Mouse (Mus musculus) cerebellum, adult 11-12 months (tissue): ENCODE results near the gene Hacd4.
A peak's percentile ranks its signal among the peaks of the same experiment; 100 is the strongest.

ENCODE experiments used
- DNase-seq: peaks from one replicate; pipeline ENCODE4 v3.0.0; 2022

Gene Hacd4

DNA sequence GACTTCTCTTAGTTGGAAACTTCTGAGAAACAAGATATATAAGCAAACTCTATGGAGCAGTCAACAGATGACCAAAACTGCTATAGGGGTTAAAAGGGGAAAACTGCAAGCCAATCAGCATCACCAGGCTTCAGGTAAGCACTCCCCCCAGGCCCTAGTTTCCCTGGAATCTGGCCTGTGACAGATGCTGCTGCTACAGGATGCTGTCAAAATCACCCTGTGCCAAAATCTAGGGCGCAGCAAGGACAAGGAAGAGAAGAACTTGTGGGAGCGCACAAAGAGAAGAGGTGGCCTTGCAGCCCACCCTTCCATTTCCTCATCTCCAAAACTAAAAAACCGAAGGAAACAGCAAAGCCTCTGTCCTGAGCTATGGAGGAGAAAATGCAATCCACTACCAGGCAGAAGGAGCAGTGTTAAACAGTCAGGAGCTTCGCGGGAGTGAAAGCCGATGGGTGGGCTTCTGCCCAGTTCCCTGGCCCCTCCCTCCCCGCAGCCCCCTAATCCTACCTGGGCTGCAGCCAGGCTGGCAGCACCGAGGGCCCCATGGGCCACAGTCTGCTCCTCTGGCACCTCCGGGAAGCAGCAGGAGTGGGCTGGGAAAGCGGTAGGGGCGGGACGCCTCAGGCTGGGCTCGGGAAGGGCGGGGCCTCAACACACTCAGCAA lies at the start of gene Hacd4:
Gene Hacd4 (minus strand): TSS at position 603 of the 664 bp plus-strand sequence.
- DNase-seq: peak; percentile 7

DNA sequence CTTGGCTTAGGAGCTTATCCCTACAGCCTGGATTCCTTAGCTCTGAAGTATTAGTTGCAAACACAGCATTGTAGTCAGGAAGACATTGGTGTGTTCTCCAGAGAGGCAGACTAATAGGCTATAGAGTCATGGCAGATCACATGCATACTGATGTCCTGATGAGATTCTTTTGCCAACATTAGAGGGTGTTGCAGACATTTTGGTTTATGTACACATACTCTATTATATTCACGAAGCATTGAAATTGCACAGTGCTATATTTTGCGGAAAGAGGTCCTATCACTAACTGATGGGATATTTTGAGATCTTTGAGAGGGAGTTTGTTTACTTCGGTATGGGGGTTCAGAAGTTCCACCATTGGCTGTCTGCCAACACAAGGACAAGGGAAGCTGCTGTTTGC lies 49.4 kb upstream of the Hacd4 start:
- no peak for DNase-seq

DNA sequence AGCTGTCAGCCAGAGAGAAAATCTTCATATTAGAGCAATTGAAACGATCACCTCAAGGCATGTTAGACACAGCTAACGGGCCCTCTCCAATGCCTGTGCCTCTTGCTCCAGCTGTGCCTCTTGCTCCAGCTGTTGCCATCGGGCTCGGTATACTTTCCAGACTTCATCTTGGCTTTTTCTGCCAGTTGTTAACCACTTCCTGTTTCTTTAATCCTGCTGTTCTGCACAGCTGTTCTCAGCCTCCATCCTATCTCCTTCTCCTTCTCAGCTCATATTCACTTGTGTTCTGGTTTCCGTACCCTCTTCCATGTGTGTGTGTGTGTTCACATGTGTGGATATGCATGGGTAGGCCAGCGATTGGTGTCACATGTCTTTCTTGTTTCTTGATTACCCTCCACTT lies 41.4 kb upstream of the Hacd4 start:
- DNase-seq: no peak

DNA sequence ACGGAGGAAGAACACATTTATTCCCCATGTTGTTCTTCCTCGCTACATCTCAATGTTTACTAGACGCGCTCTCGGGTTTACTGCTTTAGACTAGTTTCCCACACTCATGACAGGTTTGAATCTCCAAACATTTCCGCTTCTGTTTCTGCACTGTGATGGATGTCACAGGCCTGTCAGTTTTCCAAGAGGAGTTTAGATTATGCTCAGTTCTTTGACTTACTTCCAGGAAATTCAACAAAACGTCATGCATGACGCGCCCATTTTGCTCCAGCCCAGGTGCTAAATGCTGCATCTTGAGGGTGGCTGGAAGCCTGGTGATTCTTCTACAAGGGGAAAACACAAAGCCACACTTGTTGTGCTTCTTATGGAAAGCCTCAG lies 40.1 kb upstream of the Hacd4 start:
- DNase-seq: no peak

DNA sequence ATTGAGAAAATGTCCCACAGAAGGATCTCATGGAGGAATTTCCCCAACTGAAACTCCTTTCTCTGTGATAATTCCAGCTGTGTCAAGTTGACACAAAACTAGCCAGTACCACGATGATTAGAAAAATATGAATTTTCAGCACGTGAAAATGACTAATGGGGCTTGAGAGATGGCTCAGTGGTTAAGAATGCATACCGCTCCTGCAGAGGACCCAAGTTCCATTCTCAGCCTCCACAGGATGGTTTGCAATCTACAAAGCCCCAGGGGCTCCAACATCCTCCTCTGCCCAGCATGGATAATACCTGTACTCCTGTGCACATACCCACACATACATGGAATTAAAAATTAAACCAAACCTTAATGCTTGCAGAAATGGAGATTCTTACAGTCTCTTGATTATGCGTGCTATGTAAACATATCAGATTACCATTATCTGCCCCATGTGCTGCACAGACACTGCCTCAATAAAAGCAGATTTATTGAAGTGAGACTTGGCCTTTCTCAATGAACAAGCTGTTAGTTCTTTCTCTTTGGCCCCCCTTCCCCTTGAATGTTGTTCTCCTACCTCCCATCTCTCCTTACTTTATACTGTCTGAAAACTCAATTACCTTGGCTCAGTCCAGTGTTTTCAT lies 39.6 kb upstream of the Hacd4 start:
- DNase-seq: no peak

DNA sequence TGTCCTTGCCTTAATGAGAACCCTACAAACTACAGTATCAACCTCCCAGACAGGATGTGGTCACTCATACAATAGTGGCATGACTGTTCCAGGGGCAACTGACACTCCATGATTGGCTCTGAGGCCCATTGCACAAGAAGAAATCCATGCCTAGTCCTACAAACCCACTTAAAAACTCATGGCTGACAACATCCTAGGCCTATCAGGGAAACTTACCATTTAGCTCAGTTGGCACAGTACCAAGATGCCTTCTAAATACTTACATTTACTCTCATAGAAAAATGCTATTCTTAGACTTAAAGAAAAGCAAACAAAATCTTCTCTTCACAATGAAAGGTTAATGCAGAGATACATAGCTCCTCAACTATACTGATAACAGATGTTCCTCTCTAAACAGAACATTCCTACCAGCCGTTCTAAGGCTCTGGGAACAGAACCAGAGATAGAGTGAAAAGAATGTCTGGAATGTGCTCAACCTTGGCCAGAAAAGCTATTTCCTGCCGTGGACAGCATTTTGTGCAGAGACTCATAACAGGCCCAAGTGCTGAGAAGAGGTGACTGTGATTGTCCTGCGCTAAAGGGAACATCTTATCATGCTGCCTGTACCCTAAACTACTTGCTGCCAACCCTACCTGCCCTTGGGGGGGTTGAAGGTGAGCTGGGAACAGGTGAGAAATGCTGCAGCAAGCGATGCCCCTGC lies 37.9 kb upstream of the Hacd4 start:
- DNase-seq: no peak

DNA sequence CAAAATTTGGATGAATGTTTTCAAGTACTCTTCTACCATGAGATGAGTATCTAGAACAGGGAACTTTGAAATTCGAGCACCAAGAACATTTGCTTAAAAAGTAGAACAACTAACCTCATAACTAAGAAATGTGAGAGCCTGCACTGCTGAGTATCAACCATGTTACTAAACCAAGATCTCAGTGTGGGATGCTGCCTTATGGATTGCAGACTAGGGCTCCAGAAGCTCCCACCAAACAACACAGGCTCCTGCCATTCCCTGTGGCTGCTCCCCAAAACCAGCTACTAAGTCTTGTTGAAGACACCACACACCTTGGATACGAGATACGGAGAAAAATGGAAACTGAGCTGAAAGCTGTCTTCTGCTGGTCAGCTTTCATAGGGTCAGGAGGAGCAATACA lies 37.4 kb upstream of the Hacd4 start:
- DNase-seq: no peak

DNA sequence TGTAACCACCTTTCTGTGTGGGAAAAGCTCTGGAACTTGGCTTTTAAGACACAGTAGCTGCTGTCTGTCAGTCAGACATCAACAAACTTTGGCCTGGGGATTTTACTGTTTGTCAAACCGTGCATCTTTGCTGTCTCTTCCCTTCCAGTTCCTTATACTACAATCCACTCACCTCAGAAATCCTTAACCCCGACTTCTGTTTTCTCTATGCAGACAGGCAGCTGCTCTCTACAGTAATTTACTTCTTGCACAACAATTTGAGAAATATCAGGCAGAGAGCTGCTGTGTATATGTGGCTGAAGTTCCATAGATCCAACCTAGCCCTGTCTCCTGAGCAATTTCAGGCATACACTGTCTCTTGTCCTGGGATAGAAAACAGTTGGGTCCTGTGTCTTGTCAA lies 32.8 kb upstream of the Hacd4 start:
- DNase-seq: no peak

DNA sequence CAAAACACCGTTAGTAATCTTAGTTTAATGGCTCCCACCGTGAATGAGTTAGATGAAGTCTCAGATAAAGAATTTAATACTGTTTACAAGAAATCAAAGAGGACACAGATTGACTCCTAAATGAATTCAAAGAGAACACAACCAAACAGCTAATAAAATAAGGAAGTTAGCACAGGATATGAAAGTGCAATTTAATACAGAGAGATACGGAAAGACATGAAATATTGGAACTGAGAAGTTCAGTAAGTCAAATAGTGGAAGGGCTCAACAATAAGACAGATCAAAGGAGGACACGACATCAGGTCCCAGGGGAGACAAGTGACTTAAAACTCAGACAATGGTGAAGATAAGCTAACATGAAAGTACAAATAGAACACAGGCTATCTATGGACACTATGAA lies 25.8 kb upstream of the Hacd4 start:
- DNase-seq: no peak

DNA sequence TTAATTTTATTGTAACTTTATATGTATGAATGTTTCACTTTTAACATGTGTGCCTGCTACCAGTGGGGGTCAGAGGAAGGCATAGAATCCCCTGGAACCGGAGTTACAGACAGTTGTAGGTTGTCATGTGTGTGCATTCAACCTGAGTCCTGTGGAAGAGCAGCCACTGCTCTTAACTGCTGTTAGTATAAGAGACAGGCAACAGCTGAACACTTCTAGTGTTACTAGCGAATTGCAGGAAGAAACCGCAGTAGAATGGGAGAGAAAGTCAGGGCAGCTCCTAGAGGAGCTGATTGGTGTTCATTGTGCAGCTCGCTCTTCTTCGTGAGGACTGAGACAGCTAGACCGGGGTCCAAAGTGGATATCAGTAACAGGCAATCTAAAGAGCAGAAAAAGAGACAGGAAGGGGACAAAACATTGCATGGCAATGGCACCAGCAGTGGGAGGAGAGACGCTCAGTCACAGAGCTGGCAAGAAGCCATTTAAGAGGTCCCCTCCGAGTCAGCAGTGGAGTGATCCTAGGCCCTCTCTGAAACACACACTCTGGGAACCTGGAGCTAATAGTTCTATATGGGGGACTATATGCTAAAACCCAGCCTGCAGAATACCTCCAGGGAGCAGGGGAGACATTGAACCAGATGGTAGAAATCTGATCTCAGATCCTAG lies 24.4 kb upstream of the Hacd4 start:
- no peak for DNase-seq

DNA sequence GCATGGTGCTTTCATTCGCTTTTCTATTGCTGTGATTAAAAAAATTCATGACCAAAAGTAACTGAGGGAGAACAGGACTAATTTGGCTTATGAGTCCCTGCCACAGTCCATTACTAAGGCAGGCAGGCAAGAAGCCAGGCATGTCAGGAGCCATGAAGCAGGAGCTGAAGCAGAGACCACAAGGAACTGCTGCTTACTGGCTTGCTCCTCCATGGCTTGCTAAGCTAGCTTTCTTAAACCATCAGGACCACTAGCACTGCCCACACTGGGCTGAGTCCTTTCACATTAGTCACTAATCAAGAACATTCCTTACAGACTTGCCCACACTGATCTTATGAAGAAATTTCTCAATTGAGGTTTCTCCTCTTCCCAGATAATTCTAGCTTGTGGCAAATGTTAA lies 23.8 kb upstream of the Hacd4 start:
- DNase-seq: no peak

DNA sequence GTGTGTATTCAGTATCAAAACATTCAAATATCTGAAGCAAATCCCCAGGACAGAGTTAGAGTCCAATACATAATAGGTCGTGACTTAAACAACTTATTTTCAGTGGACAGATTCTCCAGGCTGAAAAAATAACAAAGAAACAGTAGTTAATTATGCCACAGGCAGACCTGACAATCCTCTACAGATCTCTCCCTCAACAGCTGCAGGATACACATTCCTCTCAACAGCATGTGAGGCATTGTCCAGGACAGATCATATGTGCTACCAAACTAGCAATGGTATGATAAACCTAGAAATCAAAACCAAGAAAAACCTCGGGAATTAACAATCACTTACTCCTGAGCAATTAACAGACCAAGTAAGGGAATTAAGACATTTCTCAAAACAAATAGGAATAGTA lies 22.6 kb upstream of the Hacd4 start:
- no peak for DNase-seq

DNA sequence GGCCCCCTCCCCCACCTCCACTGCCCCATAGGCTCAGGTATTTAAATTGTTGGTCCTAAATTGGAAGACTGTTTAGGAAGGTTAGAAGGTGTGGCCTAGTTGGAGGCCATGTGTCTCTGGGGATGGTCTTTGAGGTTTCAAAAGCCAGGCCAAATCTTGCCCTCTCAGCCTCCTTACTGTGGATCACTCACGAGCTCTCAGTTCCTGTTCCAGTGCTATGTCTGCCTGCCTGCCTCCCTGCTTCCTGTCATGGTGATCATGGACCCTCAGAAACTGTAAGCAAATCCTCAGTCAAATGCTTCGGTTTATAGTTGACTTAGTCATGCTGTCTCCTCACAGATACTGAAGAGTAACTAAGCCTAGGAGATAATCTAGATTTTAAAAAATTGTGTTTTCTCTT lies 19.9 kb upstream of the Hacd4 start:
- DNase-seq: no peak

DNA sequence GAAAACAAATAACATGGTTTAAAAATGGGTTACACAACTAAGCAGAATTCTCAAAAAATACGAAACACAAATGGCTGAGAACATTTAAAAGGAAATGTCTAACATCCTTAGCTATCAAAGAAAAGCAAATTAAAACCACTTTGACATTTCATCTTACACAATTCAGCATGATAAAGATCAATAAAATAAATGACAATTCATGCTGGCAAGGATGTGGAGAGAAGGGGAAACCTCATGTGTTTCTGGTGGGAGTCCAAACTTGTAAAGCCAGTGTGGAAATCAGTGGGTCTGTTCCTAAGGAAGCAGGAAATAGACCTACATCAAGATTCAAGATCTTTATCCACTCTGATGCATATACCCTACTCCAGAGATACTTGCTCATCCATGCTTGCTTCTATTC lies 19.4 kb upstream of the Hacd4 start:
- DNase-seq: no peak

DNA sequence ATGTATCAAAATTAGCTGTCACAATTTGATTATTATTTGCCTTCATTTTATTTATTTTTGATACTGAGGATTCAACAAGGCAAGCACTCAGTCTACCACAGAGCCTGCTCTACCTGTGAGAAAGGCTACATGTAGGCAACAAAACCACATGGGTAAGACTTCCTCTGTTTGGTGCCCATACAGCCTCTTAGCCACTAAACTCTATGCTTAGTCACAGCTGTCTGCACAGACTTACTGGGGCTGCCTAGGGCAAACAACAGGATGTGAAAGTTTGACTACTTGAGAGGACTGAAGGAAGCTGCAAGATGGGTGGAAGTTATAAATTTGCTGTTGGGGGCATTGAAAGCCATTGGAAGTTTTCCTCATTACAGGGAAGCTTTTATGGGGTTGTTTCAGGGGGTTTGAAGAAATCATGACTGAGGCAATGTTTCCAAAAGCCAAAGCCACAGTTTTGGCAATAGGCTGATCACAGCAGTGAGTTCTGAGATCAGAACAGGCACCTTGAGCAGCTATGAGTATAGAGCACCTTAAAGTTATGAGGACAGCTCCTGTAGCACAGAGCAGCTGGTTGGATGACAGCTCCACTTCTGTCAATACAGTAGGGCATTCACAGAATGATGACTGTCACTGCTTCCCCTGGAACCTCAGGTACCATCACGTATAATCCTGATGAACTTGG lies 11.5 kb upstream of the Hacd4 start:
- DNase-seq: no peak

DNA sequence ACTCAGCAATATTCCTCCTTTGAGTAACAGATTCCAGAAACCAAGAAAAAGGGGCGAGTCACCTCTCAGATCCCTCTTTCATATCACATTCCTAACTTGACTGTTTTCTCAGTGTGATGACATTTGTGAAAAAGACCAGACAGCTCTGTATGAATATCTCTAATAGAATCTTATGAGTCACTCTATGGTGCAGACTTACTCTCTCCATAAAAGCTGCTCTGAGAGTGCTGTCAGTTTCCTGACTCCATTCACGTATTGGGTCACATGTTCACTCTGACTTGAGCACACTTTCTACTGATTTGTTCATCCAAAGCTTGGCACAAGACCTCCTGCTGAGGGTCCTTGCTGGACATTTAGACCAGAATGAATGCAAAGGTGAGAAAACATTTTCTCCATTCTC lies 10.2 kb upstream of the Hacd4 start:
- no peak for DNase-seq

DNA sequence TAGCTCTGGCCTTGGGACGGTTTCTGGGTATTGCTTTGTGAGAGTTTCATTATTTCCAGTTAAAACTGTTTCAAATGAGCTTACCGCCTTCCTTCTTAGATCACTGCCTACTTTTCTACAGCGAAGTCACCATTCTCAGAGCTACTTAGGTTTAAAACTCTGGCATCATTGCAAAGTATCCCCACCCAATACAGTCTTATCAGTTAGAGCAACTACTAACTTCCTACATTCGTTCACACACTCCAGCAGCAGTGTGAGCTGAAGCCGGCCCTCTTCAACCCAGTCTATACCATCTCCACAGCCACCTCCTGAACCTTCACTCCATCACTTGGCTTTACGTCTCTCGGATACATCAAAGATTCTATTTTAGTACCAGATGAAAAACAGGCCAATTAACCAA lies 2.1 kb upstream of the Hacd4 start:
- DNase-seq: no peak

DNA sequence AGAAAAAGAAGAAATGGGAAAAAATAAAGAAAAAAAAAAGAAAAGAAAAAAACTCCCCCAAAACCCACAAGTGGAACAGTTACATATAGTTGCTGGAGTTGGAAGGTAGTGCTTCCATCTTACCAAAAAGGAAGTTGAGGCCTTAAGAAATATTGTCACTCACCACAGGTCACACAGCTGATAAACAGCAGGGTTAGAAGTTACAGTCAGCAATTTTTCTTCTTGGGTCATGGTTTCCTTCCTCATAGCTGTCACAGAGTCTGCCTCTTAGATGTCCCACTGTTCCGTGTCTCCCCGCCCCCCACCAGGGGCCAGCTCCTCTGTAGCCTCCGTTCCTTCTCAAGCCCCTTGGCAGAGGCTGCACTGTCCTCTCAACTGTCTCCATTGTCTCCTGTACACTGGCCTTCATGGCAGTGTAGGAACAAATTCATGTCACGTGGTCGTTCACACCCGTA lies 968 bp upstream of the Hacd4 start:
- no peak for DNase-seq

DNA sequence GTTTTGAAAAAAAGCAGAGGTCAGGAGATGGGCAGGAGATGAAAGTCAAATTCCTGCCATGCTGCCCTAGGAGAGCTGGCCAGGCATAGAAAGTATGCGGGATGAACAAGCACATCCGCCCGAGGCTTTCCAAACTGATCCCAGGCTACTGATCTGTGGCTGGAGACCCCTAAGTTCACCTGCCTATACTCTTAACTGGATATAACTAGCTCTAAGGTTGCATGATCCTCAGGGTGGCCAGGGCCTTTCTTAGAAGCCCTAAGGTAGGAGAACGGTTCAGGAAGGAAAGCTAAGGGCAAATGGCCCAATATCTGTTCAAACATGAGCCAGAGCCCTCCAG lies 232 bp upstream of the Hacd4 start:
- no peak for DNase-seq

DNA sequence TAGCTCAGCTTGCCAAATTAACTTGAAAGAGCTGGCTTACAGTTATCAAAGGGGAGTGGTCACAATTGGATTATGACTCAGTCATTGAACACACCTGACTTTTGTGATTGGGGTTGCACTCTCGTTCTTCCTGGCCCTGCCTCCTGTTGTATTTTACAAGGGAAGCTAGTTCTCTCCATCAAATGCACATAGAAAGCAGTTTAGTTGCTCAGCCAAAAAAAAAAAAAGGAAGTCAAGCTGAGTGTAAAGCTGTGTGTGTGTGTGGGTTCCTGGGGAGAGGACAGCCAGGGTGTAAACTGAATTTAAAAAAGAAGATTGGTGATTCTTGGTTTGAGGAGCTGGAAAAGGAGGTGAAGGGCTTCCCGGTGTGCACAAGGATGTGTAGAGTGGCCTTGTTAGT lies 811 bp downstream of the Hacd4 start:
- no peak for DNase-seq

DNA sequence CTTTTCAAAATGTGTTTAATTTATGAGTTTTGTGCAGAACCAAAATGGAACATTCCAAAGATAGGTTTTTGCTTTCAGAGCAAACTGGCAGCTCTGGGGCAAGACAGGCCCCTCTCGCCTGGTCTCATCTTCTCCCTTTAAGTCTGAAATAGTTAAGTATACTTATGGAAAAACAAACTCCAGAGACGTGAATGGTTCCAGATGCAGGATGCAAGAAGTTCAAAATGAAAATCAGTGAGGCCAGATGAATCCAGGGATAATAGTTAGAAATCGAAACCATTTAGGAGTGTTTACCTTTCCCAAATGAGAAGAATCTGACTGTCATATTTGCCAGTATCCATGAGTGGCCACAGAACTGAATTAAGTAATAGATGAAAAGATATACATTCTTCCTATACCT lies 1.6 kb downstream of the Hacd4 start:
- DNase-seq: no peak

DNA sequence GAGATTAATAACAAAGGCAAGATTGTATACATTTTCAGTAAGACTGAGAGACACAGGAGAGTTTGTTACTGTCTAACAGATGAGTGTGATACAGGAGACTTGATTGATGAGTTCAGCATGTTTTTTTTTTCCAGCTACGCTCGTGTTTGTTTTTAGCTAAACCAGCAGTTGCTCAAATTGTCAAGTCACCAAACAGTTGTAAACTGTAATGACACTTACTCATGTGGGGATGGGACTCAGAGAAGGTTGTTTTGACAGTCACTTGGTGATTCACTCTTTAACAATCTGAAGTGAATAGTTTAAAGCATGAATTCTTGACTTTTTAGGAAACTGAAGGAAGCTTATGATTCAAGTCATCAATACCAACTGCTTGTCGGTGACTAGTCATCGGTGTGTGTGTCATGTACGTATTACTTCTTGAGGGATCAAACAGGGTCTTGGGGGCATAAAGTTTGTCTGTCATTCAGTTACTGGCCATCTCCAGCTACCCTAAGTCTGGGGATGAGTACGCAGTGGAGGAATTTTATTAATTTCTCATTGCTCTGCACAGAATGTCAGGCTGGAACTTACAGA lies 2.0 kb downstream of the Hacd4 start:
- no peak for DNase-seq

DNA sequence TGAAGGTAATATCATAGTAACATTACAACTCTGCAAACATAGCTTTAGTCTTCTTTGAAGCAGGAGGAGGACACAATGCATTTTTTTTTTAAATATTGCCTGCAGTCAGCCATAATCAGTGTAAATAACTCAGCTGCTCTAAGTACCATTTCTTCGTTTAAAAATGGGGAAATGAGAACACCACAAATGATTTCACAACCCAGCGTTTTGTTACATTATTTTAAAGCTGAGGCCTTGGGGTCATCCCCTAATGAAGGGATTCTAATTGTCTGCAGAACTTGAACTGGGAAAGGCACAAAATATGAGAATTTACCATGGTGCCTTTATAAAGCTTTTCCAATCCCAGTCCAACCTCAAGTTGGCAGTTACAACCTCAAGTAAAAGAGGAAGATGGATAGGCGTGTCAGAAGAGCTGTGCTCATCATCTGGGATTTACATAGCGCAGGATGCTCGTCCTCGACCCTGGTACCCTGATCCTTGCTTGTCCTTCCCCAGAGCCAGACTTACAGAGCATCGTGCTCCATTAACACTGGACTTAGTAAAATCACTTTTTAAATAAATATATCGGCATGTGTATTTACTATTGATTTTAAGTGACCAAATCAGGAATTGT lies 6.2 kb downstream of the Hacd4 start:
- DNase-seq: no peak
